Mouse (Mus musculus): ENCODE measurements around the gene Psmb7.

GRCm38 (mm10) chr2:38612596-38612995, 31.3 kb downstream of the Psmb7 start:
- TF ChIP-seq CTCF (IDR thresholded peaks at IDR 0.05; ENCODE audit: low read depth) (no peak), EP300 (optimal IDR thresholded peaks at IDR 0.05) (no peak)
